Mouse (Mus musculus) embryonic fibroblast, embryonic 13.5 days (primary cell): Measurements from ENCODE around the gene Tmem236.

ENCODE experiments used
- CTCF ChIP-seq: IDR thresholded peaks from 2 replicates; pipeline ENCODE4 v1.5.1; 2011; ENCODE audit warnings: mild to moderate bottlenecking, control low read depth, low read length, moderate library complexity, borderline replicate concordance; ENCODE audit not compliant: insufficient read depth
- POLR2A ChIP-seq: IDR thresholded peaks from 2 replicates; pipeline ENCODE4 v1.6.1; 2011; ENCODE audit warnings: low read depth, mild to moderate bottlenecking, control low read depth, low read length, moderate library complexity

DNA sequence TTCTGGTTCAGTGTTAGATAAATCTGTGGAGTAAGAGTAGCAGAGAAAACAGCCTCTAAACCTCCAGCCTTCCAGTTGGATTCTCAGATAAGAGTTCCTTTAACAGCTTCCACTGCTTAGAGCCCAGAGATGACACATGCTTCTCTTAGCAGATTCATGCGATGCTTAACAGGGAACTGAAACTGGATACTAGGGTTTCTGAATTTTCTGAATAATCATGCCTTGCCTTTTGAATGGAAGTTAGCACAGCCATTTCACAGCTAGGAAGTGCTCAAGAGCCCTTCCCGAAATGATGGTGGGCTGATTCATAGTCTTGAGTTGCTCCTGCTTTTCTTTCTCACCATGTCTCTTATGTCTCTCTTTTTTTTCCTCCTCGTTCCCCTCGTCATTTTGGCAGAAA lies 32.5 kb downstream of the Tmem236 start:
- no peak for TF ChIP-seq CTCF
- TF ChIP-seq POLR2A: no peak
